Mouse (Mus musculus) heart, embryonic 16.5 days (tissue): ENCODE measurements around the gene C330007P06Rik. TPM values are rescaled to one million over a fixed set of nuclear protein-coding genes. Genes with fewer than 3 reads are reported as not detected.

Experiments
- ATAC-seq: fragments of 200-750 bp; cut with Nextera tagmentation; replicated peaks from 2 replicates; pipeline ENCODE4 v1.8.0; 2017; ENCODE audit warnings: moderate number of reproducible peaks; ENCODE audit not compliant: insufficient read depth, low FRiP score; ENCODE audit errors: extremely low read depth
- H3K27ac ChIP-seq: fragments of 300-500 bp; sonication (generic); 2 replicates; pipeline ENCODE4 v1.5.1; 2014; ENCODE audit warnings: mild to moderate bottlenecking, low read length, control low read depth, moderate library complexity
- H3K27me3 ChIP-seq: fragments of 300-500 bp; sonication (generic); 2 replicates; pipeline ENCODE4 v1.6.1; 2014; ENCODE audit warnings: low read length, mixed read lengths; ENCODE audit not compliant: control insufficient read depth, insufficient read depth
- H3K36me3 ChIP-seq: fragments of 300-500 bp; sonication (generic); 2 replicates; pipeline ENCODE4 v1.6.1; 2014; ENCODE audit not compliant: control insufficient read depth, insufficient read depth
- H3K4me1 ChIP-seq: fragments of 300-500 bp; sonication (generic); 2 replicates; pipeline ENCODE4 v1.6.1; 2014; ENCODE audit warnings: low read length, mixed read lengths; ENCODE audit not compliant: control insufficient read depth, insufficient read depth
- H3K4me2 ChIP-seq: fragments of 300-500 bp; sonication (generic); 2 replicates; pipeline ENCODE4 v1.6.1; 2014; ENCODE audit warnings: low read depth, mild to moderate bottlenecking, control low read depth, low read length
- H3K4me3 ChIP-seq: fragments of 300-500 bp; sonication (generic); 2 replicates; pipeline ENCODE4 v1.5.1; 2014; ENCODE audit warnings: mild to moderate bottlenecking, control low read depth, low read length
- H3K9ac ChIP-seq: fragments of 300-500 bp; sonication (generic); 2 replicates; pipeline ENCODE4 v1.6.1; 2014; ENCODE audit warnings: low read length, control low read depth
- H3K9me3 ChIP-seq: fragments of 300-500 bp; sonication (generic); replicated peaks from 2 replicates; pipeline ENCODE4 v1.6.1; 2016; ENCODE audit warnings: low read length; ENCODE audit not compliant: control insufficient read depth
- WGBS: fragments of 180-500 bp; shearing (Covaris S2); extraction: QIAGEN DNeasy Blood & Tissue Kit; methylation state at CpG from one replicate; pipeline ENCODE4 v1.1.7; 2014; 5-methylcytosine and 5-hydroxymethylcytosine counted together
- polyA plus RNA-seq: library from polyadenylated mRNA; unstranded; fragments of >200 nt; fragmentation: Nextera tagmentation; extraction: Ambion mirVana; gene quantifications from 2 replicates; pipeline ENCODE4 v1.2.1, GENCODE M21; 2015

The C330007P06Rik gene
- polyA plus RNA-seq, 1 experiment from 2014 or later: 20.4 TPM

- Histone ChIP-seq H3K4me1 (no peaks in the 10 kb centered on the region), H3K9ac (no peak overlapping the region), H3K4me3 (no peak overlapping the region), H3K4me2 (no peak overlapping the region), H3K27ac (no peak overlapping the region), H3K9me3 (no peaks in the 10 kb centered on the region), H3K36me3 (no peaks in the 10 kb centered on the region), H3K27me3 (no peaks in the 10 kb centered on the region)
- no peak for ATAC-seq
- 85% methylated on average over 10 of the region's 10 CpGs for WGBS
Observed at GRCm38 (mm10) chrX:36823932-36824711, 49.8 kb downstream of the C330007P06Rik start.

- H3K9ac ChIP-seq: no peak overlapping the region
- WGBS: 18% methylated on average over 4 of the region's 4 CpGs
- no peaks in the 10 kb centered on the region for H3K9me3 ChIP-seq
- no peak overlapping the region for H3K4me3 ChIP-seq
- H3K36me3 ChIP-seq: no peaks in the 10 kb centered on the region
- H3K4me2 ChIP-seq: no peak overlapping the region
- no peak overlapping the region for H3K27ac ChIP-seq
- no peak for ATAC-seq
- H3K27me3 ChIP-seq: no peaks in the 10 kb centered on the region
- H3K4me1 ChIP-seq: peaks cover 5% of the 10 kb centered on the region
Observed at GRCm38 (mm10) chrX:36820201-36820600, 53.7 kb downstream of the C330007P06Rik start.

GRCm38 (mm10) chrX:36819575-36819974, 54.3 kb downstream of the C330007P06Rik start:
- no peak overlapping the region for H3K27ac ChIP-seq
- H3K9ac ChIP-seq: no peak overlapping the region
- H3K27me3 ChIP-seq: no peaks in the 10 kb centered on the region
- H3K4me3 ChIP-seq: no peak overlapping the region
- no peaks in the 10 kb centered on the region for H3K36me3 ChIP-seq
- no peak for ATAC-seq
- peaks cover 5% of the 10 kb centered on the region for H3K4me1 ChIP-seq
- H3K9me3 ChIP-seq: no peaks in the 10 kb centered on the region
- 59% methylated on average over 4 of the region's 4 CpGs for WGBS
- no peak overlapping the region for H3K4me2 ChIP-seq

GRCm38 (mm10) chrX:36816953-36817441, 56.9 kb downstream of the C330007P06Rik start:
- Histone ChIP-seq H3K9ac (peak overlapping the region; percentile 49; the same call in 1 of the 2 replicates), H3K4me1 (peaks cover 5% of the 10 kb centered on the region), H3K4me3 (peak overlapping the region; percentile 35), H3K9me3 (no peaks in the 10 kb centered on the region), H3K27me3 (no peaks in the 10 kb centered on the region), H3K4me2 (peak overlapping the region; percentile 59), H3K36me3 (no peaks in the 10 kb centered on the region), H3K27ac (peak overlapping the region; percentile 29)
- ATAC-seq: peak; percentile 77
- 11% methylated on average over 9 of the region's 10 CpGs for WGBS

- Histone ChIP-seq H3K4me3 (peak overlapping the region; percentile 35), H3K27me3 (no peaks in the 10 kb centered on the region), H3K27ac (no peak overlapping the region), H3K9ac (no peak overlapping the region), H3K4me2 (peak overlapping the region; percentile 59), H3K4me1 (peaks cover 5% of the 10 kb centered on the region), H3K9me3 (no peaks in the 10 kb centered on the region), H3K36me3 (no peaks in the 10 kb centered on the region)
- no peak for ATAC-seq
- 34% methylated on average over 8 of the region's 8 CpGs for WGBS
Observed at GRCm38 (mm10) chrX:36816368-36816899, 57.5 kb downstream of the C330007P06Rik start.

GRCm38 (mm10) chrX:36815439-36815838, 58.5 kb downstream of the C330007P06Rik start:
- 71% methylated on average over 3 of the region's 4 CpGs for WGBS
- ATAC-seq: no peak
- Histone ChIP-seq H3K27me3 (no peaks in the 10 kb centered on the region), H3K27ac (no peak overlapping the region), H3K4me3 (no peak overlapping the region), H3K4me1 (peaks cover 5% of the 10 kb centered on the region), H3K9me3 (no peaks in the 10 kb centered on the region), H3K4me2 (no peak overlapping the region), H3K9ac (no peak overlapping the region), H3K36me3 (no peaks in the 10 kb centered on the region)

GRCm38 (mm10) chrX:36815022-36815421, 58.9 kb downstream of the C330007P06Rik start:
- Histone ChIP-seq H3K9me3 (no peaks in the 10 kb centered on the region), H3K4me1 (peaks cover 5% of the 10 kb centered on the region), H3K9ac (no peak overlapping the region), H3K27me3 (no peaks in the 10 kb centered on the region), H3K4me2 (no peak overlapping the region), H3K4me3 (no peak overlapping the region), H3K27ac (no peak overlapping the region), H3K36me3 (no peaks in the 10 kb centered on the region)
- no peak for ATAC-seq
- 83% methylated on average over 4 of the region's 4 CpGs for WGBS

GRCm38 (mm10) chrX:36814161-36814836, 59.6 kb downstream of the C330007P06Rik start:
- H3K9me3 ChIP-seq: no peaks in the 10 kb centered on the region
- ATAC-seq: no peak
- H3K9ac ChIP-seq: no peak overlapping the region
- no peak overlapping the region for H3K4me3 ChIP-seq
- 77% methylated on average over 8 of the region's 8 CpGs for WGBS
- H3K4me1 ChIP-seq: peaks cover 5% of the 10 kb centered on the region
- H3K36me3 ChIP-seq: no peaks in the 10 kb centered on the region
- no peak overlapping the region for H3K4me2 ChIP-seq
- H3K27me3 ChIP-seq: no peaks in the 10 kb centered on the region
- H3K27ac ChIP-seq: no peak overlapping the region

- H3K4me3 ChIP-seq: no peak overlapping the region
- no peak for ATAC-seq
- no peak overlapping the region for H3K4me2 ChIP-seq
- no peaks in the 10 kb centered on the region for H3K27me3 ChIP-seq
- H3K36me3 ChIP-seq: no peaks in the 10 kb centered on the region
- H3K4me1 ChIP-seq: peaks cover 9% of the 10 kb centered on the region
- 20% methylated on average over 5 of the region's 5 CpGs for WGBS
- H3K27ac ChIP-seq: no peak overlapping the region
- no peak overlapping the region for H3K9ac ChIP-seq
- H3K9me3 ChIP-seq: no peaks in the 10 kb centered on the region
Observed at GRCm38 (mm10) chrX:36811377-36811776, 62.5 kb downstream of the C330007P06Rik start.
